Mouse (Mus musculus): ENCODE data around the gene Ccdc57.
"Not testable (repeated sequence)": the region's sequence is repeated elsewhere in the genome, so short reads cannot be mapped to it uniquely, and the experiment has no call there.

The Ccdc57 gene

DNA sequence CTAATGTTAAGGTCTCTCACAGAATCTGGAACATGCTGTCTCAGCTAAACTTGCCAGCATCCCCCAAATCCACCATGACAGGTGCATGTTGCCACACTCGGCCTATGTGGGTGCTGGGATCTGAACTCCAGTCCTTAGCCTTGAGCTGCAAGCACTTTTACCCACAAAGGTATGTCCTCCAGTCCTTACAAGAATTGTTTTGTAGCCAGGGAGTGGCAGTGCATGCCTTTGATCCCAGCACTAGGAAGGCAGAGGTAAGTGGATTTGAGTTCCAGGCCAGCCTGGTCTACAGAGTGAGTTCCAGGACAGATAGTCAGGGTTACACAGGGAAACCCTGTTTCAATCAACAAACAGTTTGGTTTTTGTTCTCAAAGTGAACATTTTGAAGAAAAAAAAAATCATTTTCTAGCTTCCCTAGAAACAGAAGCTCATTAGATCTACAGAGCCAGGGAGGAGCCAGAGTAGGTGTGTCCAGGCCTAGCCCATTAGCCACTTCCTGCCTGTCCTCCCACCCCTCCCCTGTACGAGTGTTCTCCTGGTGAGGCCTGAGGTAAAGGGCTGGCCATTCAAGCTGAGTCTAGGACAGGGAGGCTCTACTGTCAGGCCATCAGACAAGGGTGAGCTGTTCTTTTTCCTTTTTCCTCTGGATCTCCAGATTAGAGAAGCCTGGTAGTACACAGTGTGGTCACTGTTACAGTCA, 82.2 kb downstream of the Ccdc57 start:
- no peak for DNase-seq

DNA sequence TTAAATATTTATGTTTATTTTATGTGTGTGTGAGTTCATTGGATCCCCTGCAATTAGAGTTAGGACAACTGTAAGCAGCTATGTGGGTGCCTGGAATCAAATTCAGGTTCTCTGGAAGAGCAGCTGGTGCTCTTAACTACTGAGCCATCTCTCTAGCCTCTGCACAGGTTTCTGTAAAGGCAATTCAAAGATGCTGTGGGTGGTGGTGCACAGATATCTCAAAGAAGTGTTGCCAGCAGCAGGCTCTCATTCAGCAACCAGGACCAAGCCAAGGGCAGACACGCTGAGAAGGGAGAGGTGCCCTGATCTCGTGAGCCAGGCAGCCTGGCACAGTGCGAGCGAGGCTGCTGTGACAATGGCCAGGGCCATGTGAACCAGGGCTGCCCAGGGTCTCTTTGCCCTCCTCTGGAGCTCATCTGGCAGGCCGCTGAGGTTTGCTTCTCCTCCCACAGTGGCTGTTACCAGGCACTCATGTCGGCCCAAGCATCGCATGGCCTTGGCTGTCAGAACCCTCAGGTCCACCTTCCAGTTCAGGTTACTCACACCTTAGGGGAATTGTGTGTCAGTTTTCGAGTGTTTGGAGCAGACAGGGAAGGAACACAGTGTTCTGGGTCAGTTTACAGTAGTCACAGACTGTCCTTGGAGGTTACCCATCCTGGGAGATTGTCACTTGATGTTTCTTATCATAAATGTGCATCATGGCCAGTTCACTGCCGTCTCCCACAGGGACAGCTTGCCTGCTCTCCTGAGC, 85.8 kb downstream of the Ccdc57 start:
- no peak for DNase-seq

DNA sequence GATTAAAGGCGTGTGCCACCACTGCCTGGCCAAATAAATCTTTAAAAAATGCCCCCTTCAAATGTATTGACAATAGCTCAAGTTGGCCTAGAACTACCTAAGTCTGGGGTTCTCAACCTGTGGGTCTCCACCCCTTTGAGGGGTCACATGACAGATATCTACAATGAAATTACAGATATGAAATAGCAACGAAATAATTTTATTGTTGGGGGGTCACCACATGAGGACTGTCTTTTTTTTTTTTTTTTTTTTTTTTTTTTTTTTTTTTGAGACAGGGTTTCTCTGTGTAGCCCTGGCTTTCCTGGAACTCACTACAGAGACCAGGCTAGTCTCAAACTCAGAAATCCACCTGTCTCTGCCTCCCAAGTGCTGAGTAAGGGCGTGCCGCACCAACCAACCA, 88.3 kb downstream of the Ccdc57 start:
- no peak for DNase-seq

DNA sequence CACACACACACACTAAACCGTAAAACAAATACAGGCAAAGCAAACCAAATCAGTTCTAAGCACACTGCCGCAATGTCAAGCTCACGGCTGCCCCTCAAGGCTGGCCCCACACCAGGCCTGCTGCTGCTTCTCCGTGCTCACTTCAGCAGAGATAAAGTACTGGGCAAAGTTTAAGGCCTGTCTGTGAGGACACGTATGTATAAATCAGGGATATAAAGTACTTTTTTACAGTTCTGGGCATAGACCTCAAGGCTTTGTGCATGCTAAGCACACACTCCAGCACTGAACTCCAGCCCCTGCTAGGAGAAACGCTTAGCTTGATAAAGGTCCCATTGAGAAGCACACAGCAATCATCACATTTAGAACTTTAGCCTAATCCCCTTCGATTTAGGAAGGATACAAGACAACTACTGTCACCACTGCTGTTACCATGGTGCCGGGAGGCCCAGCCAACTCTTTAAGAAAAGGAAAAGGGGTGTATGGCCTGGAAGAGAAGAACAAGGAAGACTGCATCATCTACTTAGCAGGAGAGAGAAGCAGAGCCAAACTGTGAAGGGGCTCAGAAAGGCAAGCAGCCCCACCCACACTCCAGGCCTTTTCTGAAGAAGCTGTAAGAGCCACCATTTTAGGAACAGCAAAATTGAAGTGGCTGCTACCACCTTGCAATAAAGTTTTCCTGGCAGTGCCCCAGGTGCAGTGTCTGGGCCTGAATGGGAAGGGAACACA, 99.0 kb downstream of the Ccdc57 start:
- no peak for DNase-seq

DNA sequence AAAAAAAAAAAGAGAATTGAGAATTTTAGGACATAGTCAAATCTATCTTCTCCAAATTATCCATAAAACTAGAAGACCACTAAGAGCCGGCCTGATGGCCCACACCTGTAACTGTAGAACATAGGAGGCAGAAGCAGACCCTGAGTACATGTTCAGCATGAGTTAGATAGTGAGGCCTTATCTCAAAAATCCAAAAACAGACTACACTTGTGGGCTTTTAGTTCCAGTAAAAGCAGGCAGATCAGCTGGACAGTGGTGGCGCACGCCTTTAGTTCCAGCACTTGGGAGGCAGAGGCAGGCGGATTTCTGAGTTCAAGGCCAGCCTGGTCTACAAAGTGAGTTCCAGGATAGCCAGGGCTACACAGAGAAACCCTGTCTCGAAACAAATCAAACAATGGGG, 99.7 kb downstream of the Ccdc57 start:
- not testable (repeated sequence) for DNase-seq

DNA sequence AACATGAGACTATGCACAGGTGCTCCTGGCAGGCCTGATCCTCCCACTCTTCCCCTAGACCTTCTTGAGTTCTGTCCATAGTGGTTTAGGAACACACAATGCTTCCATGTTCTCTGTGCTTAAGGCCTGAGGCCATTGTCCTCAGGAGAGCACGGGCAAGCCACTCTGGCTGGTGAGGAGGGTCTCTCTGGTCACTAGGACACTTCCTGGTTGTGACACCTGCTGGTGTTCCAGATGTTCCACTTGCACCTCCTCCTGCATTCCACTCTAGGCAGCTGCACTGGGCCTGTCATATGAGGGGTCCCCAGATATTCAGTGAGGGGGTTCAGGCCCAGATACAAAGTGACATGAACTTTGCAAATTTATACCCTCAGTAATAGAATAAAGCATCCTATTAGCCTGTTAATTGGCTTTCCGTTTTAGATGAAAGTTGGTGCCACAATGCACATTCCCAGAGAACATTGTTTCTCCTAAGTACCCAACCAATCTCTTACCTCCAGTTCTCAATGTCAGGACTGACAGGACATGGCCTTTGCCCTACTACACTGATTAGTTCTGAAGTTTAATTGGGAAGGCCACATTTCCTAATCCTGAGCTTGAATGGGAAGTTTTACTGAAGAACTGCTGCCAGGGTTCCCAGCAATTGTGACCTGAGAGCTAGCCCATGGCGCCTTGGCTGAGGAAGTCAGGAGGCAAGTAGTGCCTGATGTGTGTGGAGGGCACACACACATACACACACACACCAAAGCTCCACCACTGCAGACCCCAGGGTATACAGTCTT, 100.8 kb downstream of the Ccdc57 start:
- DNase-seq, result no peak

DNA sequence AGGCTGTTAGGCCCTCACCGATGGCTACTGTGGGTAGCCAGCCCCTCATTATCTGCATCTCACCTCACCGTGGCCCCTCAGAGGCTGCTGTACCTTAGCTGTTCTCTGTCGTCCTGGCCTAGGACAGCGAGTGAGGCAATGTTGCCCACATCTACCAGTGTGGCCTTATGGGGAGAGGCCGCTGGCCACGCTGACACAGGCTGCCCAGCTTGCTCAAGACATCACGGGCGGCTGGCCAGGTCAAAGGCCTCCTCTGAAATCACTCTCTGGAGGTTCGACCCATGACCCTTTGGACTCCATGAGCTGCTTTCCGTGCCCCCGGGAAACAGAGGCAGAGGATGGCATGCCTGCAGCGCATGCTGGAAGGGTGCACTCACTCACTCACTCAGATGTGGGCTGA, 102.0 kb downstream of the Ccdc57 start:
- peak; percentile 64 for DNase-seq

DNA sequence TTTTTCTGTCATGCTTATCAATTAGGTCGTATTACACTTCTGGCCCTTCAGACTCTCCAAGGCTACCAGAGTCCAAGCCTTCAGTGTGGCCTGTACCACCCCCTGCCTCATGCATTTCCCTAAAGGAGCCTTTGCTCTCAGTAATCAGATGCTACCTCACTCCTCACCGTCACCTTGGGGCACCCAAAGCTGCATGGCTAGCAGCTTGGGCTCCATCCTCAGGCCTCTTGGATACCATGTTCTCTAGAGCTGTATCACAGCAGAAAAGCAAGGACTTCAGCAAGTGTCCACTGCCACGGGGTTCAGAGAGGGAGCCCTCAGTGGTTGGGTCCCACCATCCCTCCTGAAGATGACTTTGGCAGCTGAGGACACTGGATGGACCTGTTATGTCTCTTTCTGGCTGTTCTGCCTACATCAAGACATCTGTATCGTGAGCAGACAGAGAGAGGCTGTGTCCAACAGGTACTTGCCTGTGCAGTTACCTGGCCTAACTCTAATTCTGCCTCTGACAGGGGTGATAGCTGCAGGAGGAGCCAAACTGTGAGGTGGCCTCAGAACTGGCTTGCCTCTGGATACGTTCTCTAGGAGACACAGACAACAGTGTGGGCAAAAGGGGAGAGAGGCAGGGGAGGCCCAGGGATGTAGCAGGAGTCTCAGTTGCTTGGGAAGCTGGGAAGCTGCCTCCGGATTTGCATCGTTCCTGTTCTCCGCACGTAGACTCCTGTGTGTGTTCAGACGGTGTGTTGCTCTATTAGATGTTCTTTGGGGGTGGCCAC, 102.7 kb downstream of the Ccdc57 start:
- no peak for DNase-seq

DNA sequence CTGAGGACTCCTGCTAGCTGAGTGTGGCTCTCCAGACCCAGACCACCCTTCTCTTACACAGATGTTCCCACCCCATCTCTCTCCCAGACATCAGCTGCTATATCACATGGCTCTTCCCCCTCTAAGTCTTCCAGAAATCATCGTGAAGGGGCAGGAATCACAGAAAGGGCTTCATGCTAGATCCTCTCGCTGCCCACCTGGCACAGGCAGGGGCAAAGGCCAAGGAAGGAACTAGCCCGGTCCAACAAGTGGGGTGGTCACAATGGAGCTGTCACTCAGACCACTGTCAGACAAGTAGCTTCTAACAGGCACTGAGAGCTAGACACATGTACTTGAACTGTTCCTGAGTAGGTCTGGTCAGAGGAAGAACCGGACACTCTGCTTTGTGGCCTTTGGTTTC, 104.3 kb downstream of the Ccdc57 start:
- no peak for DNase-seq

DNA sequence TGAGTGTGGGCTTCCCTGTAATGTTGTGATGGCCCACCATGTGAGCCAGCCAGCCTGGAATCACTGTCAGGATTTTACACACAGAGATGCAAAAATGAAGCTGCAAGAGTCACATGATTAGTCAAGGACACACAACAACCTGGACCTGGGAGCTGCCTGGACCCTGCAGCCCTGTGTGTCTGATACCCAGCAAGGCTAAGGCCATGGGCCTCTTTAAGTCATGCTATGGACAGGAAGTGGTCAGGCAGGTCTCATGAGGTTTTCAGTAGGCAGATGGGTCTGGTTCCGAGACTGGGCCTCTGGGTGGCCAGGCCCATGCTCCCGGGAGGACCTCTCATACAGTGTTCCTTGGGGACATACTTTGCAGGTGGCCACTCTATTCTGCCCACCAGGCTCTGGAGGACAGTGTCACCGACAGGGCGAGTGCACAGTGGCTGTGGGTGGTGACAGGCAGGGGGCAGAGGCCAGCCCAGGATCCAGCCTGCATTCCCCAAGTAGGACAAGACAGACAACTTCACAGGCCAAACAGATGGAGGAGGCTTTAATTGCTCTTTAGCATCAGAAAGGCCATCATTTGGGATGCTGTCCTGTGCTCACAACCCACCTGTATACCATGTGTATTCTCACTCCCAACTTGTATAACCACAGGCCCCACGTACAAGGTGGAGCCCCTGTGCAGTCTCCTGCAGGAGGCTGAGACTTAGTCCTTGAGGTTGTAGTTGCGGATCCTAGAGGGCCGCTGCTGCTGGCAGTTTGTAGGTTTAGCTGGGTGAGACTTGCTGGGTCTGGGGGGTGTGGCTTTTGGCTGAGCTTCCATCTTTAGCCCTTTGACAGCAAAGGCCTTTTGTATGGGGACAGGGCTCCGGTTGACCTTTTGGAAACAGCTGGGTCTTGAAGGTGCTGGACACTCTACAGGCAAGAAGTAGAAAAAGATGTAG, 106.4 kb downstream of the Ccdc57 start:
- no peak for DNase-seq

DNA sequence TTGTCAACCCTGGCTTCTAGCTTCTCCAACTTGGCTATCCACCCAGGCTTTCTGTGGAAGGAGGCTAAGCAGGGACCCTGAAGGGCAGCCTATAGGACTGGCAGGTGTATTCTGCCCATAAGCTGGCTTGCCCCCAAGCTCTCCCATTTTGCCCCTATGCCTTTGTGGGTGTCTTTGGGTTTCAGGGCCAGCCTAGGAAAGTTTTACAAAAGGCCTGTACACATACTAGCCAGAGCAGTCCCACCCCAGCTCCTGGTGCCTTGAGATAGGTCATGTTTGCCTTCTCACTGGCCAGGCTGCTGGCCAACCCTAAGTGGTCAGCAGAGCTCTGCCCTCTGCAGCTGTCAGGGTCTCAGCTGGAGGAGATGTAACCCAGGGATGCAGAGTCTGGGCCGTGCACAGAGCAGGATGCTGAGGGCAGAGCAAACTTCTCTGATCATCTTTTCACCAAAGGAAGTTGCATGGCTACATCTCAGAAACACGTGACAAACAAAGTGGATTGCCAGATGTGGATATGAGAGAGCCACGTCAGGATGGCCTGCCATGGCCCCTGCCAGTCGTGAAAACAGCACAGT, 107.3 kb downstream of the Ccdc57 start:
- DNase-seq, result no peak

DNA sequence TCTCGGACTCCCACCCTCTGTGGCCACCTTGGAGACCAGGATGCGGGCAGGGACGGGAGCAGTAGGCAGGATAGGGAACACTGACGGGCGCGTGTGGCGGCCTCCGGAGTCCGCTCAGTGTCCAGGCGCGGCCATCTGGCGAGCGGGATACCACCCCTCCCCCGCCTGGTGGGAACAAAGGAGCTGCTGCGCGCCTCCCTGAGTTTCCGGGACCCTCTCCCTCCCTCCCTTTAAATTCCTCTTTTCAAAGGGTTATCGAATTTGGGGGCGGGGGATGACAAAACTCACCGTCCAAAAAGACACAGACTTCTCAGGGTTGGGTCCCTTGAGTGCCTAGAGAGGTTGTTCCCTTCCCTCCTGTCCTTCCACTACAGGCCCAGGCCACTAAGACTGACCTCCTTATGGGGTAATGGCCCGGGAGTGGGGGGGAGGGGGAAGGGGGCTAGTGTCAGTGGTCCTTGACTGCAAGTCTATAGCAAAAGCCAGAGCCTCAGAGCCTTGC, 107.8 kb downstream of the Ccdc57 start:
- DNase-seq, result no peak

DNA sequence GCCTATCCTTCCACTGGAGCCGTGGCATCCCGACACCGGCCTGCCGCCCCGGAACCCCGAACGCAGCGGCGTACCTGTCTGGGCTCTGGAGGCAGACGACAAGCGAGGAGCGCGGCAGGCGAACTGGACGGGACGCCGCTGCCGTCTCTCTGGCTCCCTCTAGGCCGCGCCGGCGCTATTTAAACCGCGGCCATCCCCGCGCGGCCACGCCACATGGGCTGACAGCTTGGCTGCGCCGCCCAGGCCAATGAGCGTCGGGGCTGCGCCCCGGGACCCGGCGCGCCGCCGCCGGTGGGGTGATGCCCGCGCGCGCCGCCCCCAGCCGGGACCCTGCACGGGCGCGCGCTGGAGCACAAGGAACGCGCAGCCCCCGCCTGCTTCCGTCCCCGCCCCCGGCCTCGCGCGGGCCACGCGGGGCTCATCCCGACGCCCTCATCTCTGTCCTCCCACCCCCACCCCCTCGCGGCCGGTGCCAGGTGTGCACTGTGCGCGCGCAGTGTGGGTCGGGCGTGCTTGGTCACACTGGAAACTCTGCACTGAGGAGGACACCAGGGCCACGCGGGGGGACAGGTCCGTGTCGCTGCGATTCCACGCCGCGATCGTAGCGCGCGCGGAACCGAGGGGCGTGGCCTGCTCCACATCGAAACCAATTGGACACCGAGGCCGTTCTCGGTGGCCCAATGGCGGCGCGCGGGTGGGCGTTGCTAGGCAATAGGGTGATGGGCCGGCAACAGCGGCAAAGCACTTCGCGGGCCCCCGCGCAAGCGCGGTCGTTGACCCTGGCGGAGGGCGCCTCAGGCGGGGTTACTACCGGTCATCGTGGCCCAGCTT, 108.5 kb downstream of the Ccdc57 start, which contains the start of gene Fasn:
Gene Fasn, minus strand, starts transcription at position 592 of the 831 bp plus-strand sequence.
- DNase-seq, result peak; percentile 94

DNA sequence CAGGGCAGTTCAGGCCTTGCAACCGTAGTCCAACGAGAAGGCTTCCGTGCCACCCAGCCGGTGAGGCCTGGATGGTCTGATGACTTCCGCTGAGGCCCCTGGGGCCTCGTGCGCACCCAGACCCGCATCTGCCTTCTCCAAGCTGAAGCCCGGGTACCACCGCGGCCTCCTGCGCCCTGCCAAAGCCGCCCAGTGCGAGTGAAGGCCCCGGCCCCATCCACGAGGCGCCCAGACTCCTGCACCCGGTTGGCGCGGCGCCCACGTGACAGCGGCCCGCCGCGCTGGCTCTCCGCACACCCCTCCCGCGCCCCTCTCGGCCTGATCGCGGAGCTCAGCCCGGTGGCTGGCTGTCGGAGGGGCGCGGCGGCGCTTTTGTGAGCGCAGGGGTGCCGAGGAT, 109.1 kb downstream of the Ccdc57 start:
- DNase-seq, result no peak

DNA sequence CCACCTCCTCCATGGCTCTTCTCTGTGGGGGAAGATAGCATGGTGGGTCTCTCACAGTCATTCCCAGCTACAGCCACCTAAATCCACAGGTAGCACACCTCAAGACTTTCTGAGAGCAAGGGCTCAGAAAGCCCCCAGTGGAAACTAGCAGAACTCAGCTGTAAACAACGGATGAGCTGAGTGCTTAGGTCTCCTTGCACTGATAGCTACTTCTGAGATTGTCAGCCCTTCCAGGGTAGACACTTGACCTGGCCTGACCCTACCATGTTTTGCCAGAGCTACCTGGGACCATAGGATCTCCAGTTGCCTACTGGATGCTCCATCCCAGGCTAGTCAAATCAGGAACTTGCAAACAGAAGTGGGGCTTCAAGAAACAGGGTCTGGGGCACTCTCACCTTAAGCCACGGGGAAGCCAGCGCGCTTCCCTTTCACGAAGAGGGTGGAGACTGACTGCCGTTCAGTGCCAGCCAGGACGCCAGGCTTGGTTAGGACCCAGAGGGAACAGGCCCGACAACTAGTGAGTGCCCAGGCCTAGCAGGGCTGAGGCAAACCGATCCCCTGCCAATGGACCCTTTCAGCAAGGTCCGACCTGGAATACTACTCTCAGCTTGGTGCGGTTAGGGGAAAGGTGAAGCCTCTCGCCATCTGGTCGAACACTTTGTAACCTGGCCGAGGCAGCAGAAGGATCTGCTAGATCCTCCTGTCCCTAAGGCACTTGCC, 109.7 kb downstream of the Ccdc57 start:
- DNase-seq, result peak; percentile 32

DNA sequence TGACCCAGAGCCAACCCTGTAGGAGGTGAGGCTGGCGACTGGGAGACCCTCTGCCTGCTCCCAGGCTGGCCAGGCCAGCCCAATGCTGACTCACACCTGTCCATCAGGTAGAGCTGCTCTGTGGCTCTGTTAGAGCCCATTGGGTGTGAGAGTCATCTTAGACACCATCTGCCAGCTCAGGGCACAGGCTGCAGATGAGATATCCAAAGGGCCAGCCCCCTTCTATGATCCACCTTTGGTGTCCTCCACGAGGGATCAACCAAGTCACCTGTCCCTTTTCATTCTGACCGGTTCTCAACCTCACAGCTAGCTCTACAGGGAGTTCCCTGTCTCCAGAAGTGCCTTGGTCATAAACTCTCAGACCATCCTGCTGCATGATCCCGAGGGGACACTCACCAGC, 110.4 kb downstream of the Ccdc57 start:
- DNase-seq, result no peak

DNA sequence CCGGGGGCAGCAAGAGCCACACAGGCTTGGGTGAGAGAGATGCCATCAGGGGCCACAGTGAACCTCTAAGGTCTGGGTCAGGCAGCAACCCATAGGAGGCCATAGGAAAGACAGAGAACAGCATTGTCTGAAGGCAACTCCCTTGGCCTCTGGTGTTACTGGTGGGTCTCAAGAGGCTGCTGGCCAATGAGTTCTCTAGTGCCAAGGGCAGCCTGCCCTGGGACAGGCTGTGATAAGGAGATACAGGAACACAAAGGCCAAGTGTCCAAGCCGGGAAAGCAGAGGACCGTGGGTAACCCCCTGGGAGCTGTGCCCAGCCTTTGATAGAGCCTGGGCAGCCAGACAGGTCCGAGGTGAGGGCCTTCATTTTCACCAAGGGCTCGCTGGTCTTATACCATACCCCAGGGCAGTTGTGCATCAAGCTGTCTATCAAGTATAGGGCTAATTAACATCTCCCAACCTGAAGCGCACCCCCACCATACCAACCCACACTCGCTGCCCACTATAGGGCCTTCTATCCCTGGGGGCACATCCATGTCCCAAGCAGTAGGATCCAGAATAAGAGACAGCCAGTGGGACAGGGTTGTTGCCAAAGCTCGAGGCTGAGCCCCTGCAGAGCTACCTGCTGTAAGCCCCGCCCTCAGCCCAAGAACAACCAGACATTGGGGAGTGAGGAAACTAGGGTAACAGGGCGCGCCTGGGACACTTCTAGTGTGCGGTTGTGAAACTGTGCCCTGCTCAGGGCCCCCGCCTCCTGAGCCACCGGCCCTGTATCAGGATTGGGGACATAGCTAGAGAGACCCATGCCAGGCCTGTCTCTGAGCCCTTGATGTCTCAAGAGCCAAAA, 111.4 kb downstream of the Ccdc57 start:
- no peak for DNase-seq

DNA sequence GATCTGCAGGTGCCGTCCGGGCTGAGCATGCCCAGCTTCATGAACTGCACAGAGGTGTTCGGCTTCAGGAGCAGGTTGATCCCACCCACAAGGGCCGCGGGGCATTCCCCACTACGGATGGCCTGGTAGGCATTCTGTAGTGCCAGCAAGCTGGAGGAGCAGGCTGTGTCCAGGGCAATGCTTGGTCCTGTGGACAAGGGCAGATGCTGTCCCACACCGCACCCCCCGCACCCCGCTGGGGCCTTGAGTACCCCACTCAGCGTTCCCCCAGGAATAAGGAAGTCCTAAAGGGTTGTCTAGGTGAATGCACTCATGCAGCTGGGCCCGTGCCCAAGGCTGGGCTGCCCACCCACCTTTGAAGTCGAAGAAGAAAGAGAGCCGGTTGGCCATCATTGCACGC, 112.1 kb downstream of the Ccdc57 start:
- DNase-seq, result no peak
